Mouse (Mus musculus) left cerebral cortex, adult 18-20 months (tissue): ENCODE measurements around the gene Zfp84. TPM values are rescaled to one million over a fixed set of nuclear protein-coding genes. Genes with fewer than 3 reads are reported as not detected.
A peak's percentile ranks its signal among the peaks of the same experiment; 100 is the strongest.

ENCODE experiments used
- DNase-seq, 2 experiments: peaks; one replicate each; pipeline ENCODE4 v3.0.0; 2021 to 2022; ENCODE audit warnings: low spot score in 2 of 2, mixed read lengths in 1 of 2
- microRNA-seq, 2 experiments: library from miRNA; unstranded; fragments of <30 nt; microRNA quantifications; one replicate each; pipeline ENCODE4 v1.2.0; 2021
- total RNA-seq, 2 experiments: library from RNA; stranded (reverse); gene quantifications; 2 replicates each; pipeline ENCODE4 v1.2.3; 2021

Zfp84 gene
- total RNA-seq, 2 experiments from 2014 or later: 17.8 to 18.4 TPM

- DNase-seq: no peak
Observed at GRCm38 (mm10) chr7:29815061-29815784, 46.9 kb downstream of the Zfp84 start.

- DNase-seq: peak; percentile 82 to 92
Observed at GRCm38 (mm10) chr7:29815910-29816429, 47.6 kb downstream of the Zfp84 start, which contains the start of gene Zfp790. Gene Zfp790, plus strand, starts transcription at chr7:29816114.

GRCm38 (mm10) chr7:29818619-29819254 lies 50.4 kb downstream of the Zfp84 start:
- DNase-seq: peak; percentile 75 to 83

- no peak for DNase-seq
Observed at GRCm38 (mm10) chr7:29828001-29828400, 59.6 kb downstream of the Zfp84 start.

Small RNA genes within 50 kb of the gene (microRNA-seq; reads per million reads assigned to microRNA genes)
- 1.2 to 4.7 reads per million in 2 experiments for gene Mir1964

Other genes with a start within 250 kb of the Zfp84 start
- gene Sipa1l3, start 249.9 kb upstream of the Zfp84 start, total RNA-seq: 10 to 100 TPM; 54.7 to 54.9 TPM
- gene Catsperg2, start 41.5 kb upstream of the Zfp84 start, total RNA-seq: not detected
- gene Zfp30, start 15.4 kb downstream of the Zfp84 start, total RNA-seq: 10 to 100 TPM; 11.7 to 12.9 TPM
- 10 to 100 TPM; 23.9 to 24.1 TPM for gene Zfp790, start 47.6 kb downstream of the Zfp84 start, total RNA-seq
- 10 to 100 TPM; 20.0 to 20.9 TPM for gene Zfp940, start 85.1 kb downstream of the Zfp84 start, total RNA-seq
- gene Zfp420, start 91.4 kb downstream of the Zfp84 start, total RNA-seq: 10 to 100 TPM; 17.6 to 18.9 TPM
- 10 to 100 TPM; 19.8 to 22.5 TPM for gene Zfp27, start 138.0 kb downstream of the Zfp84 start, total RNA-seq
- 1 to 10 TPM; 9.6 to 9.8 TPM for gene Zfp383, start 139.7 kb downstream of the Zfp84 start, total RNA-seq
- gene Zfp74, start 185.5 kb downstream of the Zfp84 start, total RNA-seq: 10 to 100 TPM; 14.9 to 18.5 TPM
- gene Zfp568, start 215.4 kb downstream of the Zfp84 start, total RNA-seq: 1 to 10 TPM; 4.5 to 4.7 TPM